Mouse (Mus musculus) G1E (cell line): ENCODE measurements around the gene Aim2. TPM values are rescaled to one million over a fixed set of nuclear protein-coding genes. Genes with fewer than 3 reads are reported as not detected.

Experiments used
- ATAC-seq: 2 replicates; pipeline ENCODE4 v1.8.0; 2016; ENCODE audit warnings: mild to moderate bottlenecking; ENCODE audit not compliant: insufficient number of reproducible peaks, poor library complexity, low FRiP score, severe bottlenecking; ENCODE audit errors: extremely low read depth
- DNase-seq: peaks from one replicate; pipeline ENCODE4 v3.0.0; 2012; ENCODE audit warnings: low spot score
- H3K27me3 ChIP-seq: 2 replicates; pipeline ENCODE4 v1.6.1; 2012; ENCODE audit warnings: mild to moderate bottlenecking, low read length, inconsistent platforms; ENCODE audit not compliant: insufficient read depth
- H3K36me3 ChIP-seq: replicated peaks from 2 replicates; pipeline ENCODE3; 2012; ENCODE audit warnings: mild to moderate bottlenecking, inconsistent platforms
- H3K4me1 ChIP-seq: 2 replicates; pipeline ENCODE4 v1.6.1; 2012; ENCODE audit warnings: low read depth, low read length, inconsistent platforms, mixed read lengths; ENCODE audit not compliant: insufficient read depth
- H3K4me3 ChIP-seq: 2 replicates; pipeline ENCODE4 v1.5.1; 2012; ENCODE audit warnings: low read depth, mild to moderate bottlenecking, inconsistent platforms, low read length, moderate library complexity, mixed read lengths
- H3K9me3 ChIP-seq: replicated peaks from 2 replicates; pipeline ENCODE4 v1.6.1; 2012; ENCODE audit warnings: inconsistent platforms
- CTCF ChIP-seq: IDR thresholded peaks from 2 replicates; pipeline ENCODE4 v1.5.1; 2012; ENCODE audit warnings: low read depth, low read length, inconsistent platforms, mixed read lengths
- GATA1 ChIP-seq: IDR thresholded peaks from 2 replicates; pipeline ENCODE4 v1.6.1; 2012; ENCODE audit warnings: borderline replicate concordance, low read length, inconsistent platforms, mixed read lengths
- GATA2 ChIP-seq: IDR thresholded peaks from 2 replicates; pipeline ENCODE4 v1.6.1; 2012; ENCODE audit warnings: low read depth, low read length, inconsistent platforms, borderline replicate concordance
- POLR2AphosphoS5 ChIP-seq: IDR thresholded peaks from 2 replicates; pipeline ENCODE4 v1.6.1; 2012; ENCODE audit warnings: low read depth, low read length, inconsistent platforms; ENCODE audit not compliant: insufficient replicate concordance
- TAL1 ChIP-seq: conservative IDR thresholded peaks from 2 replicates; pipeline ENCODE4 v1.6.1; 2012; ENCODE audit warnings: low read depth, low read length, inconsistent platforms, mixed read lengths
- polyA plus RNA-seq: library from polyadenylated mRNA; stranded (reverse); fragments of >175 nt; gene quantifications from 2 replicates; pipeline ENCODE4 v1.2.3, GENCODE M21; 2012
- total RNA-seq, 2 experiments: library from RNA; stranded (forward) in 1 of 2; stranded (reverse) in 1 of 2; fragments of 200-1000 nt in 1 of 2; fragments of >200 nt in 1 of 2; fragmentation: Nextera tagmentation in 1 of 2; gene quantifications; 2 replicates each; pipeline ENCODE4 v1.2.3; 2014 to 2017

The Aim2 gene
- total and polyA plus RNA-seq, 3 experiments, result 8.1 TPM; not detected in 2

GRCm38 (mm10) chr1:173322249-173322627 is 28.4 kb upstream of the Aim2 start:
- no peak for TF ChIP-seq GATA2
- no peak for TF ChIP-seq CTCF
- no peak for TF ChIP-seq POLR2AphosphoS5
- TF ChIP-seq TAL1, result no peak
- TF ChIP-seq GATA1, result no peak
- no peak overlapping the region for H3K4me3 ChIP-seq
- H3K4me1 ChIP-seq, result peaks cover 10% of the 10 kb centered on the region
- ATAC-seq (no peak; the same call in 1 of the 2 replicates), DNase-seq (no peak)
- no peaks in the 10 kb centered on the region for H3K36me3 ChIP-seq
- no peaks in the 10 kb centered on the region for H3K9me3 ChIP-seq
- no peaks in the 10 kb centered on the region for H3K27me3 ChIP-seq

- no peak for DNase-seq
- peaks cover 11% of the 10 kb centered on the region for H3K4me1 ChIP-seq
- H3K4me3 ChIP-seq, result no peak overlapping the region
- TF ChIP-seq TAL1, result no peak
- TF ChIP-seq CTCF, result 0 out of 2 replicates have a peak, but pooled peaks have one; percentile 22
- no peak for ATAC-seq
- no peaks in the 10 kb centered on the region for H3K36me3 ChIP-seq
- no peaks in the 10 kb centered on the region for H3K27me3 ChIP-seq
- no peaks in the 10 kb centered on the region for H3K9me3 ChIP-seq
These were observed 26.7 kb upstream of the Aim2 start for GRCm38 (mm10) chr1:173323839-173324585.

- Histone ChIP-seq H3K4me1 (peaks cover 16% of the 10 kb centered on the region), H3K4me3 (no peak overlapping the region), H3K9me3 (no peaks in the 10 kb centered on the region), H3K36me3 (no peaks in the 10 kb centered on the region), H3K27me3 (no peaks in the 10 kb centered on the region)
- TF ChIP-seq TAL1, result no peak
- ATAC-seq (no peak), DNase-seq (no peak)
These were observed 25.7 kb upstream of the Aim2 start for GRCm38 (mm10) chr1:173324961-173325360.

GRCm38 (mm10) chr1:173325395-173325794 is 25.3 kb upstream of the Aim2 start:
- no peaks in the 10 kb centered on the region for H3K36me3 ChIP-seq
- TF ChIP-seq POLR2AphosphoS5, result no peak
- no peak for TF ChIP-seq GATA1
- TF ChIP-seq TAL1, result no peak
- no peak for TF ChIP-seq GATA2
- no peak for TF ChIP-seq CTCF
- H3K27me3 ChIP-seq, result no peaks in the 10 kb centered on the region
- no peak overlapping the region for H3K4me3 ChIP-seq
- no peaks in the 10 kb centered on the region for H3K9me3 ChIP-seq
- ATAC-seq (no peak), DNase-seq (no peak)
- peaks cover 16% of the 10 kb centered on the region for H3K4me1 ChIP-seq

- H3K4me1 ChIP-seq, result peaks cover 14% of the 10 kb centered on the region
- no peak overlapping the region for H3K4me3 ChIP-seq
- no peak for TF ChIP-seq CTCF
- TF ChIP-seq GATA2, result no peak
- TF ChIP-seq GATA1, result no peak
- no peak for TF ChIP-seq POLR2AphosphoS5
- TF ChIP-seq TAL1, result no peak
These were observed 24.1 kb upstream of the Aim2 start for GRCm38 (mm10) chr1:173326552-173326951.

GRCm38 (mm10) chr1:173328446-173328845 is 22.2 kb upstream of the Aim2 start:
- no peak for ATAC-seq
- H3K4me1 ChIP-seq, result peaks cover 12% of the 10 kb centered on the region; the same call in 1 of the 2 replicates

More at GRCm38 (mm10) chr1:173326552-173326951, 24.1 kb upstream of the Aim2 start:
- Histone ChIP-seq H3K9me3 (peaks cover 3% of the 10 kb centered on the region; the same call in 1 of the 2 replicates), H3K27me3 (no peaks in the 10 kb centered on the region), H3K36me3 (no peaks in the 10 kb centered on the region)
- DNase-seq (no peak), ATAC-seq (no peak)

GRCm38 (mm10) chr1:173329185-173329584 is 21.5 kb upstream of the Aim2 start:
- TF ChIP-seq GATA1 (no peak), GATA2 (no peak), TAL1 (peak; percentile 34)
- no peak overlapping the region for H3K4me3 ChIP-seq
- DNase-seq (no peak), ATAC-seq (peak; percentile 54)
- peaks cover 14% of the 10 kb centered on the region for H3K9me3 ChIP-seq
- H3K27me3 ChIP-seq, result no peaks in the 10 kb centered on the region
- H3K36me3 ChIP-seq, result no peaks in the 10 kb centered on the region
- peaks cover 13% of the 10 kb centered on the region; the same call in 1 of the 2 replicates for H3K4me1 ChIP-seq

More at GRCm38 (mm10) chr1:173328446-173328845, 22.2 kb upstream of the Aim2 start:
- Histone ChIP-seq H3K9me3 (peaks cover 13% of the 10 kb centered on the region), H3K4me3 (no peak overlapping the region), H3K27me3 (no peaks in the 10 kb centered on the region), H3K36me3 (no peaks in the 10 kb centered on the region)
- no peak for DNase-seq
- TF ChIP-seq POLR2AphosphoS5 (no peak), TAL1 (no peak), CTCF (no peak), GATA1 (no peak), GATA2 (no peak)
